14 mouse cellular contexts compared by ENCODE assay signal in the genomic region with DNA sequence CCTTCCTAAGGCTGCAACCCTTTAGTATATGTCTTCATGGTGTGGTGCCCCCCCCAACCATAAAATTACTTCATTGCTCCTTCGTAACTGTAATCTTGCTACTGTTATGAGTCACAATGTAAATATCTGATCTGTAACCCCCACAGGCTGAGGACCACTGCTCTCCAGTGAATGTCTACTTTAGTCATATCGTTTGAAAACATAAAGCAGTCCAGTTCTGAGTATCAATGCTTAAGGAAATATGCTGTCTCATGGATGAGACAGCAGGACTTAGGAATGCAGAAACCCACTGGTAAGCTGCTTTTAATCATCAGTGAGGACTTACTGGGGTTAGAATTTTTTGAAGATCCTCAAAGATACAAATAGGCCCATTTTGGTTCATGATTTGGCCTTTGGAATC. TPM values are rescaled to one million over a fixed set of nuclear protein-coding genes. Genes with fewer than 3 reads are reported as not detected.
DNase-seq lines count a peak whose midpoint lies in the region; ATAC-seq and TF ChIP-seq lines count a peak whose summit lies in the region.
"Had no signal": no experiment of that assay in that cellular context is flagged by ENCODE, and none has a peak within 500 bp of the region (broad histone marks: within the 10 kb centered on the region; RNA-seq: fewer than 3 reads in every experiment).

No protein-coding gene starts in this region.

- peaks cover 6% of the 10 kb centered on the region; the same call in 1 of the 2 replicates for H3K4me1 ChIP-seq in heart, embryonic 11.5 days (ENCODE audit: control insufficient read depth, insufficient read depth, low read length)
- H3K4me1 ChIP-seq in neural tube, embryonic 13.5 days (replicated peaks), result peaks cover 41% of the 10 kb centered on the region
- H3K4me1 ChIP-seq in liver, embryonic 14.5 days (replicated peaks; ENCODE audit: control insufficient read depth in 2 of 2, insufficient read depth in 2 of 2, low read length in 1 of 2), result peaks cover 21 to 26% of the 10 kb centered on the region in 2 experiments

- H3K9me3 ChIP-seq in heart, embryonic 11.5 days (replicated peaks; ENCODE audit: control insufficient read depth, low read length), result no peaks in the 10 kb centered on the region
- H3K9me3 ChIP-seq in neural tube, embryonic 13.5 days, result no peaks in the 10 kb centered on the region
- H3K9me3 ChIP-seq in liver, embryonic 14.5 days (ENCODE audit: control insufficient read depth, low read length), result no peaks in the 10 kb centered on the region
- H3K9me3 ChIP-seq: kidney, embryonic 15.5 days had no signal

- 60% methylated on average over 2 of the region's 2 CpGs for WGBS in heart, embryonic 11.5 days (ENCODE audit: insufficient replicate concordance)
- 85% methylated on average over 2 of the region's 2 CpGs for WGBS in neural tube, embryonic 13.5 days
- WGBS in liver, embryonic 14.5 days (ENCODE audit: insufficient replicate concordance), result 33% methylated on average over 2 of the region's 2 CpGs

- peak overlapping the region; percentile 33; the same call in 1 of the 2 replicates for H3K4me2 ChIP-seq in heart, embryonic 11.5 days
- peak overlapping the region; percentile 33 for H3K4me2 ChIP-seq in neural tube, embryonic 13.5 days
- H3K4me2 ChIP-seq in liver, embryonic 14.5 days (ENCODE audit: low read depth), result peak overlapping the region; percentile 65
- H3K4me2 ChIP-seq: kidney, embryonic 15.5 days; limb, embryonic 12.5 days had no signal

- intact Hi-C loops in heart, postnatal 36 days (cut with DNase I), result no loop called here

- no peak overlapping the region for H3K9ac ChIP-seq in heart, embryonic 11.5 days (ENCODE audit: low read depth, low read length)
- H3K9ac ChIP-seq in neural tube, embryonic 13.5 days, result peak overlapping the region; percentile 38; the same call in 1 of the 2 replicates
- H3K9ac ChIP-seq in liver, embryonic 14.5 days (replicated peaks), result peak overlapping the region; percentile 49
- H3K9ac ChIP-seq: kidney, embryonic 15.5 days; limb, embryonic 12.5 days had no signal

- H3K27ac ChIP-seq in heart, embryonic 11.5 days (ENCODE audit: low read depth, low read length), result no peak overlapping the region; the same call in 1 of the 2 replicates
- no peak overlapping the region for H3K27ac ChIP-seq in neural tube, embryonic 13.5 days (replicated peaks)
- H3K27ac ChIP-seq in liver, embryonic 14.5 days, result peak overlapping the region; percentile 74
- H3K27ac ChIP-seq: kidney, embryonic 15.5 days; limb, embryonic 12.5 days had no signal

- H3K36me3 ChIP-seq in heart, embryonic 11.5 days (ENCODE audit: control insufficient read depth, insufficient read depth, low read length), result no peaks in the 10 kb centered on the region
- H3K36me3 ChIP-seq in neural tube, embryonic 13.5 days, result no peaks in the 10 kb centered on the region
- H3K36me3 ChIP-seq in liver, embryonic 14.5 days (replicated peaks; ENCODE audit: control insufficient read depth, insufficient read depth, low read depth), result peaks cover 13% of the 10 kb centered on the region

- no peak for TF ChIP-seq CTCF in liver, embryonic 14.5 days (IDR thresholded peaks at IDR 0.05; ENCODE audit: low read depth)

- H3K4me3 ChIP-seq in heart, embryonic 11.5 days (ENCODE audit: low read depth, low read length), result no peak overlapping the region
- H3K4me3 ChIP-seq in neural tube, embryonic 13.5 days, result 0 out of 2 replicates have a peak overlapping the region, but pooled peaks have one; percentile 17
- peak overlapping the region; percentile 40 to 49 for H3K4me3 ChIP-seq in liver, embryonic 14.5 days (ENCODE audit: insufficient read depth in 1 of 2, low read depth in 2 of 2, low read length in 2 of 2)
- H3K4me3 ChIP-seq: kidney, embryonic 15.5 days; limb, embryonic 12.5 days had no signal

- H3K27me3 ChIP-seq in heart, embryonic 11.5 days (ENCODE audit: control insufficient read depth, insufficient read depth, low read length), result no peaks in the 10 kb centered on the region
- no peaks in the 10 kb centered on the region for H3K27me3 ChIP-seq in neural tube, embryonic 13.5 days
- H3K27me3 ChIP-seq in liver, embryonic 14.5 days (ENCODE audit: control insufficient read depth, insufficient read depth, low read length), result no peaks in the 10 kb centered on the region
- H3K27me3 ChIP-seq: kidney, embryonic 15.5 days; limb, embryonic 12.5 days had no signal

- no peak for DNase-seq in heart, postnatal 36 days
- DNase-seq in neural tube, embryonic 10.5 days (ENCODE audit: extremely low spot score, low spot score), result no peak
- peak; percentile 39 to 51 (median 47) for DNase-seq in liver, embryonic 14.5 days (ENCODE audit: low read depth in 3 of 3, low spot score in 3 of 3)
- no peak for DNase-seq in ovary, postnatal 14 days (ENCODE audit: low spot score)
- no peak for DNase-seq in yolk sac, embryonic 10.5 days (ENCODE audit: low spot score)
- DNase-seq in right cerebral cortex, postnatal 36 days (ENCODE audit: low spot score in 2 of 2), result no peak
- DNase-seq: cerebellum, postnatal 36 days; gastrocnemius, postnatal 25 days; lung, postnatal 36 days; thymus, adult 2 months had no signal

- ATAC-seq in heart, embryonic 11.5 days (replicated peaks; ENCODE audit: insufficient number of reproducible peaks, low FRiP score, low TSS enrichment), result no peak
- no peak for ATAC-seq in neural tube, embryonic 13.5 days (ENCODE audit: low read depth)
- no peak; the same call in 1 of the 2 replicates for ATAC-seq in liver, embryonic 14.5 days (ENCODE audit: insufficient read depth)

- 0 out of 2 replicates have a peak, but pooled peaks have one; percentile 35 for TF ChIP-seq EP300 in liver, embryonic 14.5 days (IDR thresholded peaks at IDR 0.05; ENCODE audit: low read depth)

RNA-seq across cellular contexts. Expression of a gene that starts 2.5 kb away (rescaled TPM):
- 18.6 and 20.6 TPM in 2 replicates for polyA plus RNA-seq in heart, embryonic 11.5 days (2014; fragmentation: Nextera tagmentation; extraction: Ambion mirVana)
- 10 to 100 TPM; 33.2 to 35.4 TPM for total RNA-seq in heart, postnatal 36 days (2021)
- 45.0 and 57.3 TPM in 2 replicates for polyA plus RNA-seq in neural tube, embryonic 13.5 days (2015; fragmentation: Nextera tagmentation; extraction: Ambion mirVana)
- polyA plus RNA-seq in liver, embryonic 14.5 days (2012; rRNA removed), result 6.6 and 16.2 TPM in 2 replicates
- polyA plus RNA-seq in liver, embryonic 14.5 days (2014; fragmentation: Nextera tagmentation; extraction: Ambion mirVana), result 19.2 and 25.2 TPM in 2 replicates

Comparison
In these comparisons a context has a peak if more than half of its experiments do, and no peak if none do; other contexts are left out.
1. DNase-seq: peak in liver, embryonic 14.5 days (3 of 3); none in heart, postnatal 36 days (0 of 2), neural tube, embryonic 10.5 days (single experiment), ovary, postnatal 14 days (single experiment), yolk sac, embryonic 10.5 days (single experiment) and right cerebral cortex, postnatal 36 days (0 of 2).
2. Peak in every context shown above with its lines, with median percentiles within 50 percentile points of each other: H3K4me2 ChIP-seq.